Mouse (Mus musculus) intestine, embryonic 16.5 days (tissue): ENCODE measurements around the gene Tnrc6c. TPM values are rescaled to one million over a fixed set of nuclear protein-coding genes. Genes with fewer than 3 reads are reported as not detected.

Source experiments
- ATAC-seq: fragments of 200-750 bp; cut with Nextera tagmentation; 2 replicates; pipeline ENCODE4 v1.8.0; 2017; ENCODE audit warnings: moderate TSS enrichment, moderate library complexity
- H3K27ac ChIP-seq: fragments of 300-500 bp; sonication (generic); 2 replicates; pipeline ENCODE4 v1.5.1; 2014; ENCODE audit warnings: mild to moderate bottlenecking, low read length
- H3K27me3 ChIP-seq: fragments of 300-500 bp; sonication (generic); replicated peaks from 2 replicates; pipeline ENCODE4 v1.6.1; 2014; ENCODE audit warnings: low read length, control low read depth, mixed read lengths; ENCODE audit not compliant: control insufficient read depth, insufficient read depth
- H3K36me3 ChIP-seq: fragments of 300-500 bp; sonication (generic); 2 replicates; pipeline ENCODE4 v1.6.1; 2014; ENCODE audit warnings: low read length, control low read depth; ENCODE audit not compliant: control insufficient read depth, insufficient read depth
- H3K4me1 ChIP-seq: fragments of 300-500 bp; sonication (generic); 2 replicates; pipeline ENCODE4 v1.6.1; 2014; ENCODE audit warnings: low read length, control low read depth, mixed read lengths; ENCODE audit not compliant: control insufficient read depth, insufficient read depth
- H3K4me2 ChIP-seq: fragments of 300-500 bp; sonication (generic); 2 replicates; pipeline ENCODE4 v1.6.1; 2014; ENCODE audit warnings: low read depth, low read length, control low read depth
- H3K4me3 ChIP-seq: fragments of 300-500 bp; sonication (generic); 2 replicates; pipeline ENCODE4 v1.5.1; 2014; ENCODE audit warnings: mild to moderate bottlenecking, low read length
- H3K9ac ChIP-seq: fragments of 300-500 bp; sonication (generic); 2 replicates; pipeline ENCODE4 v1.6.1; 2014; ENCODE audit warnings: low read depth, low read length
- H3K9me3 ChIP-seq: fragments of 300-500 bp; sonication (generic); 2 replicates; pipeline ENCODE4 v1.6.1; 2016; ENCODE audit warnings: low read length, control low read depth; ENCODE audit not compliant: control insufficient read depth
- WGBS: fragments of 180-500 bp; shearing (Covaris S2); extraction: QIAGEN DNeasy Blood & Tissue Kit; methylation state at CpG from one replicate; pipeline ENCODE4 v1.1.7; 2014; 5-methylcytosine and 5-hydroxymethylcytosine counted together
- polyA plus RNA-seq: library from polyadenylated mRNA; unstranded; fragments of >200 nt; fragmentation: Nextera tagmentation; extraction: Ambion mirVana; gene quantifications from 2 replicates; pipeline ENCODE4 v1.2.1, GENCODE M21; 2015

Gene Tnrc6c
- polyA plus RNA-seq, 1 experiment from 2014 or later = 6.6 TPM

GRCm38 (mm10) chr11:117648005-117648404 is 6.1 kb upstream of the Tnrc6c start:
- H3K27ac ChIP-seq = no peak overlapping the region
- WGBS = 57% methylated on average over 6 of the region's 6 CpGs
- no peak overlapping the region for H3K4me2 ChIP-seq
- no peaks in the 10 kb centered on the region for H3K36me3 ChIP-seq
- no peak for ATAC-seq
- H3K27me3 ChIP-seq = 0 out of 2 replicates have a peak, but pooled peaks cover 2% of the 10 kb centered on the region
- no peak overlapping the region for H3K4me3 ChIP-seq
- no peaks in the 10 kb centered on the region for H3K9me3 ChIP-seq
- H3K9ac ChIP-seq = no peak overlapping the region
- H3K4me1 ChIP-seq = no peaks in the 10 kb centered on the region

GRCm38 (mm10) chr11:117650721-117651644 is 3.1 kb upstream of the Tnrc6c start:
- no peaks in the 10 kb centered on the region for H3K9me3 ChIP-seq
- ATAC-seq = no peak
- H3K27me3 ChIP-seq = 0 out of 2 replicates have a peak, but pooled peaks cover 2% of the 10 kb centered on the region
- H3K4me1 ChIP-seq = no peaks in the 10 kb centered on the region
- H3K9ac ChIP-seq = no peak overlapping the region
- H3K36me3 ChIP-seq = no peaks in the 10 kb centered on the region
- H3K4me3 ChIP-seq = no peak overlapping the region
- no peak overlapping the region for H3K4me2 ChIP-seq
- H3K27ac ChIP-seq = no peak overlapping the region
- 60% methylated on average over 13 of the region's 13 CpGs for WGBS

- H3K36me3 ChIP-seq = no peaks in the 10 kb centered on the region
- peak overlapping the region; percentile 93; the same call in 1 of the 2 replicates for H3K4me2 ChIP-seq
- H3K9ac ChIP-seq = peak overlapping the region; percentile 73; the same call in 1 of the 2 replicates
- peak overlapping the region; percentile 54; the same call in 1 of the 2 replicates for H3K4me3 ChIP-seq
- H3K27me3 ChIP-seq = 0 out of 2 replicates have a peak, but pooled peaks cover 2% of the 10 kb centered on the region
- H3K9me3 ChIP-seq = no peaks in the 10 kb centered on the region
- H3K4me1 ChIP-seq = peaks cover 6% of the 10 kb centered on the region
- no peak overlapping the region for H3K27ac ChIP-seq
- WGBS = 61% methylated on average over 3 of the region's 3 CpGs
- ATAC-seq = no peak
Measured at GRCm38 (mm10) chr11:117652907-117653306, 1.2 kb upstream of the Tnrc6c start.

- WGBS = under 1% methylated on average over 68 of the region's 71 CpGs
- Histone ChIP-seq H3K36me3 (no peaks in the 10 kb centered on the region), H3K4me1 (peaks cover 13% of the 10 kb centered on the region), H3K4me3 (peak overlapping the region; percentile 82), H3K9me3 (no peaks in the 10 kb centered on the region), H3K27ac (peak overlapping the region; percentile 93), H3K27me3 (0 out of 2 replicates have a peak, but pooled peaks cover 2% of the 10 kb centered on the region), H3K9ac (peak overlapping the region; percentile 94), H3K4me2 (peak overlapping the region; percentile 93)
- peak; percentile 99 for ATAC-seq
Measured at GRCm38 (mm10) chr11:117654380-117654924, 363 bp downstream of the Tnrc6c start.

GRCm38 (mm10) chr11:117654934-117655291 is 824 bp downstream of the Tnrc6c start:
- H3K27ac ChIP-seq = peak overlapping the region; percentile 93
- peak overlapping the region; percentile 94 for H3K9ac ChIP-seq
- H3K4me2 ChIP-seq = peak overlapping the region; percentile 92
- H3K36me3 ChIP-seq = no peaks in the 10 kb centered on the region
- peak; percentile 54 for ATAC-seq
- 0 out of 2 replicates have a peak, but pooled peaks cover 2% of the 10 kb centered on the region for H3K27me3 ChIP-seq
- under 1% methylated on average over 55 of the region's 66 CpGs for WGBS
- H3K4me1 ChIP-seq = peaks cover 13% of the 10 kb centered on the region
- no peaks in the 10 kb centered on the region for H3K9me3 ChIP-seq
- peak overlapping the region; percentile 82 for H3K4me3 ChIP-seq

GRCm38 (mm10) chr11:117655292-117656076 is 1.4 kb downstream of the Tnrc6c start:
- 0 out of 2 replicates have a peak, but pooled peaks cover 2% of the 10 kb centered on the region for H3K27me3 ChIP-seq
- H3K27ac ChIP-seq = peak overlapping the region; percentile 93
- peak overlapping the region; percentile 94 for H3K9ac ChIP-seq
- no peaks in the 10 kb centered on the region for H3K9me3 ChIP-seq
- H3K36me3 ChIP-seq = no peaks in the 10 kb centered on the region
- ATAC-seq = no peak
- peaks cover 13% of the 10 kb centered on the region for H3K4me1 ChIP-seq
- peak overlapping the region; percentile 82 for H3K4me3 ChIP-seq
- under 1% methylated on average over 72 of the region's 80 CpGs for WGBS
- peak overlapping the region; percentile 92 for H3K4me2 ChIP-seq

- Histone ChIP-seq H3K4me1 (peaks cover 13% of the 10 kb centered on the region), H3K9ac (peak overlapping the region; percentile 94), H3K4me3 (peak overlapping the region; percentile 82), H3K27me3 (0 out of 2 replicates have a peak, but pooled peaks cover 2% of the 10 kb centered on the region), H3K4me2 (peak overlapping the region; percentile 92), H3K36me3 (no peaks in the 10 kb centered on the region), H3K27ac (peak overlapping the region; percentile 93; the same call in 1 of the 2 replicates), H3K9me3 (no peaks in the 10 kb centered on the region)
- 11% methylated on average over 10 of the region's 10 CpGs for WGBS
- no peak for ATAC-seq
Measured at GRCm38 (mm10) chr11:117656077-117656401, 1.9 kb downstream of the Tnrc6c start.

GRCm38 (mm10) chr11:117658974-117659373 is 4.9 kb downstream of the Tnrc6c start:
- Histone ChIP-seq H3K4me1 (peaks cover 13% of the 10 kb centered on the region), H3K9ac (no peak overlapping the region), H3K4me3 (no peak overlapping the region), H3K9me3 (no peaks in the 10 kb centered on the region), H3K27ac (no peak overlapping the region), H3K4me2 (no peak overlapping the region), H3K36me3 (no peaks in the 10 kb centered on the region), H3K27me3 (no peaks in the 10 kb centered on the region)
- ATAC-seq = no peak
- WGBS = 40% methylated on average over 4 of the region's 4 CpGs
